Mouse (Mus musculus): ENCODE measurements around the gene Ppp1r14d. TPM values are rescaled to one million over a fixed set of nuclear protein-coding genes. Genes with fewer than 3 reads are reported as not detected.
A peak's percentile ranks its signal among the peaks of the same experiment; 100 is the strongest.

Ppp1r14d gene
- total and polyA plus RNA-seq, 3 experiments, result not detected

GRCm38 (mm10) chr2:119237210-119237870, 7.6 kb upstream of the Ppp1r14d start, which contains the start of gene Spint1:
Gene Spint1 (plus strand): TSS chr2:119237362.
- DNase-seq, result peak; percentile 51

GRCm38 (mm10) chr2:119236682-119237209, 7.0 kb upstream of the Ppp1r14d start:
- no peak for DNase-seq

DNA sequence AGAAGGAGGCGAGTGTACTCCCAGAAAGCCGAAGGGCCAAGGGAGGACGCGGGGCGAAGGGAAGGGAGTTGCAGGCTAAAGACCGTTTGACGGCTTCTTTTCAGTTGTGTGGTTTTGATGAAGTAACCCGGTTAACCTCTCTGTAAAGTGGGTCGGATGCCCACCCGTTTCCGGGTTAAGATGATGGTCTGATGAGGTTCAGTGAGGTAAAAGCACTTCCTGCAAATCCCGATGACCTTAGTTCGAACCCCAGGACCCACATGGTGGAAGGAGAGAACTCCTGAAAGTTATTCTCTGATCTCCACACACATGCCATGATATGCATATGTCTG, 20.6 kb downstream of the Ppp1r14d start:
- DNase-seq, result no peak

DNA sequence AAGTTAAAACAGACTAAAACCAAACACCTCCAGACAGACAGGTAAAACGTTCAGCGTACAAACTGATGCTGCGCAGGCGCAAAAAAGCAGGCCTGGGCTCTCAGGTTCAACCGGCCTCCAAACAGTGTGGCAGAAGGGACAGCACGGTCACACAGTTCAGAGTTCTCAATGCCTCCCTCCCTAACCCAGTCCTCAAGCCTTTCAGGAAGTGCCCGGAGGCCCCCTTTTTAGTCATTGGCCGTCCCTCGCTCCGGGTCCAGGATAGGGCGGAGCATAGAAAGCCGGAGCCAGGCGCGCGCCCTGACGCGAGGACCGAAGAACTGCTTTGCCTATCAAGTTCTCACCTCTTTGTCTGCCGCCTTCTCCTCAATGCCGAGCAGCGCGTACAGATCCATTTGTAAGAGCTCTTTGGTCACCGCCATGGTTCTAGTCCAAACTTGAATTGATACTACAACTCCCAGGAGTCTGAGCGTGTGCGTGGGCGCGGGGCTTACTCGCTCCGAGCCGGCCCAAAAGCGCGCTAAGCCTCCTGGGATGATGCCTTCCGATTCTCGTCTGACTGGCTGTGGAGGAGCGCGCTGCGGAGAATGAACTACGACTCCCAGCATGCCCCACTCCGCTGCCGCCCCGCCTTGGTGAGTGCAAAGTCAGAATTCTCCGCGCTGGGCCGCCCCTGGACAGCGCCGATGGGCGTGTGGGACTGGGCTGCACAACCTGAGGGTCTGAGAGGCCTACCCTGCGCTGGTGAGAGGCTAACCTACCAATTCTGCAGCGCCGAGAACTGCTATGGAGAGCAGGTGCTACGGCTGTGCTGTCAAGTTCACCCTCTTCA, 21.1 kb downstream of the Ppp1r14d start, which contains the start of the genes Zfyve19 and Dnajc17:
Gene Zfyve19, plus strand, starts transcription at position 274 of the 832 bp plus-strand sequence.
Gene Dnajc17, minus strand, starts transcription at position 452 of the 832 bp plus-strand sequence.
- DNase-seq, result peak; percentile 97

- DNase-seq, result no peak
Observed at GRCm38 (mm10) chr2:119207961-119208343, 21.8 kb downstream of the Ppp1r14d start.

DNA sequence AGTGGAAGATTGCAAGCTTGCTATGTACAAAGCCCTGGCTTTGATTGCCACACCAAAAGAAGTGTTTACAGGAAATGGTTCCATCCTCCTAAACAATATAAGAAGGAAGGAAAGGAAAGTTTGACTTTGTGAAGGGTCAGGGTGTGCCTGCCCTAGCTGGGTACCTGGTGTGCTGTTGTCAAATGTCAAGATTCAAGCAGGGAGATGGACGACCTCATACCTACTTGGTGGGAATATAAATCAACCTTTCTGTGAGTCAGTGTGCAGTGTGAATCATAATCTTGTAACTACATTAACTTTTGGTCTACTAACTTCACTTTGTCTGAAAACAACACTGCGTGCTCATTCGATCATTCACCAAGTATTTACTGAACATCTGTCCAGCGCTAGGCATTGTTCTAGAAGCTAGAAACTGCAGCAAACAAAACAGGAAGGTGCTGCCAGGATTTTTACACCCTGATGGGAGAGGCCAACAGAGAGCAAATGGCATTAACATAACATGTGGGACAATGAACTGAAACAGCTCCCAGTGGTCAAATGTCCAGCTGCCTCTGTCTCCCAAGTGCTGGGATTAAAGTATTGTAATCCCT, 25.7 kb downstream of the Ppp1r14d start:
- peak; percentile 21 for DNase-seq

DNA sequence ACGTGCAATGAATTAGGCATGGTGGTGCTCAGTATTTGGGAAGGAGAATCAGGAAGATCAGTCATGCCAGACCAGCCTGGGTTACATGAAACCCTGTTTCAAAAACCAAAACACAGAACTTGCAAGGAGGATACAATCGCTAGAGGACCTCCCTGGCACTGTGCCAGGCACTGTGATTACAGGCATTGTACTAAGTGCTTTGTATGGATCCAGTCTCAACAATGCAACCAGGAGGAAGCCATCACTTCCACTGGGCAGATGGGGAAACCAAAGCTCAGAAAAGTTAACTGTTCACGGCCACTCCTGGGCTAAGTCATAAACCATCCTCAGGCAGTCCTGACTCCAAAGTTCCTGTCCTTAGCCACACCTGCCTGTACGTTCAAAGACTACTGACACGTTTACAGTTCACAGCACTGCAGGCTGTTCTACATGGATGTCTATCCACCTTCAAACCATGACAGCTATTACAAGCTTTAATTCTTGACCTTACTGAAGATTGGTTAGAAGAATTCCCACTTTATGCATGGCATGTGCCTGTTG, 26.7 kb downstream of the Ppp1r14d start:
- no peak for DNase-seq

GRCm38 (mm10) chr2:119198934-119199333, 30.8 kb downstream of the Ppp1r14d start:
- no peak for DNase-seq

- DNase-seq, result no peak
Observed at GRCm38 (mm10) chr2:119198049-119198448, 31.7 kb downstream of the Ppp1r14d start.

GRCm38 (mm10) chr2:119197493-119197892, 32.2 kb downstream of the Ppp1r14d start:
- no peak for DNase-seq

- peak; percentile 29 for DNase-seq
Observed at GRCm38 (mm10) chr2:119196316-119197108, 33.2 kb downstream of the Ppp1r14d start.

DNA sequence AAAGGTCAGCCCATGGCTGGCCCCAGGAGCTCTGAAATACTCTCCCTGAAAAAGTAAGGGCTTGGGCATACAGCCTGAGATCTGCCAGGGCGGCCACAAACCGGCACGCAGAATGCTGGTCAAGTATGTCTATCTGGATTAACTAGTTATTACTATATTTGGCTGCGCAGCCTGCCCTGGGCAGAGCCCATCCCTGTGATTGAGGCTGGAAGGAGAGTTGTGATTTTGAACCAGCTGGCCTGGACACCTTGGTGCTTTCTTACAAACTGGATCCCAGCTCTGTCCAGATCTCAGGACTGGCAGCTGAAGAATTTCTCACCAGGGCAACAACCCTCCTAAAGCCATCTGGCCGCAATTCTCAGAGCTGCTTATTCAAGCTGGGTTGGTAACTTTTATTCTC, 35.6 kb downstream of the Ppp1r14d start:
- DNase-seq, result no peak

DNA sequence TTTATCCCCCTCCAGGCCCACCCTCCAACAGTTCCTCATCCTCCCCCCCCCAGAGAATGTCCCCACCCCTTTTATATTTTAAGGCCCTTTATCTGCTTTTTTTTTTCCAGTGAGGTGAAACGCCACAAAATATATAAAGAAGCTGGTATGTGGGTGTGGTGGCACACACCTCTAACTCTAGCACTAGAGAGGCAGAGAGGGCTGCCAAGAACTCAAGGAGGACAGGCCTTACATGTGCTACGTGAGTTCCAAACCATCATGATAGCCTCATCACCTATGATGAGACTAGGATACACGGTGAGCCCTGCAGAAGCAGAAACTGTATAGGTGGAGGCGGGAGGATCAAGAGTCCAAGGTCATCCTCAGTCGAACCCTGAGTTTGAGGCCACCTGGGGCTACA, 38.7 kb downstream of the Ppp1r14d start:
- DNase-seq, result no peak

DNA sequence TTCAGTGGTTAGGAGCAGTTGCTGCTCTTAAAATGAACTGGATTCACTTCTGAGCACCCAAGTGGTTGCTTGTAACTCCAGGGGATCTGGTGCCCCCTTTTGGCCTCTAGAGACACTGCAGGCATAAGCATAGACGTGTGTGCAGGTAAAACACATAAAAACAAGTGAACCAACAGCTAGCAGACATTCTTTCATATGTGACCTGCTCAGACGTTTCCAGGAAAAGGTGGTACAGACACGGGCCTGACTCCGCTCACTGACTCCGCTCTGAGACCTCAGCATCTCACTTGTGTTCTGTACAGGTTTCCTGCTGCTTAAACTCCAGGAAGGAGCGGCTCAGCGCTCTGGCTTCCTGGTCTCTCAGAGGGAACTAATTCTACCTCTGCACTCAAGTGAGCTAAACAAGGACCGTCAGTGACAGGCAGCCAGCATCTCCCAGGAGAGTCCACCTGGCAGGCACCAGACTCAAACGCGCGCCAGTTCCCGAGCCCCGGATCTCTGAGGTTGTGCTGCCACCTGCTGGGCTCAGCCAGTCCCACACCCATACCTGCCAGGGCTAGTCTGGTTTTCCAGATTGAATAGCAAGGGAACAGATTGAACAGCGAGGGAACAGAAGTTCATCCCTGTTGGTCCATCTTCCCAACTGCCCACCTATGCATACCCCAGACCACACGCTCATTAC, 40.5 kb downstream of the Ppp1r14d start:
- DNase-seq, result peak; percentile 87

DNA sequence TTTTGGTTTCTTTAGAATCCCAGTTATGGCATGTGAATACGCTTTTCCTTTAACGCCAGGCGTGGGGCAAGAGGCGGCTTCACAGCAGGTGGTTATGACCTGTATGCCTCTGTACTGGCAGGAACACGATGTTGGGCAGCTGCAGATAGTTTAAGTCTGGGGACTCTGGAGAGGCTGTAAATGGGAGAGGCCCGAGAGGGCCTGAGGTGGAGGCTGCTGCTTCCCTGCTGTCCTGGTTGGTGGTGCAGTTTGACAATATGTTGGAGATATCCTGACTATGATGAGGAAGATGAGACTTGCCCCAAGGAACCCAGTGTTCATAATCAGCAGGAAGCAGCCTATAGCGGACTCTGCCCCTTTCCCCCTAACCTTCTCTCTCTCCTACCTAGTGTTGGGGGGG, 46.8 kb downstream of the Ppp1r14d start:
- no peak for DNase-seq

DNA sequence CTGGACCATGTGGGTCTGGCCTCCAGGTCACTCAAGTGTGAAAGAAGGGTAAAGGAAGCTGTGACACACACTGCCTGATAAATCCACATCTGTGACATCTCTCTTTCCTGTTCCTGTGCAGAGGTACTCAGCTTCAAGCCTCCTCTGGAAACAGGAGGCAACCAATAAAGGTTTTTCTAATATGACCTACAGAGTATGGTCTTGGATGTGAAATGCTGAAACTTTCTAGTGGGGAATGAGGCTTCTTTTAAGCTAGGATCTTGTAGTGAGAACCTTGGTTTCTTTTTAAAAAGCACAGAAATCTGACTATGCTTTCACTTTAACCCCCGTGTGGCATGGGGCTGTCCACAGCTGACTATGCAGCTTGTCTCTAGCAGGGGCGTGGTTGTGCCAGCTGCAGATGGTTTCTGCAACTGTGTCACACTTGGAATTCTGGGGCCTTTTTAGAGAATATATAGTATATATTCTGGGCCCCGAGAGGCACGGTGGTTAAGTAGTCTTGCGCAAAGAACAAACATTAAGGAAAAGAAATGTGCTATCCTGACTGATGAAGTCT, 52.2 kb downstream of the Ppp1r14d start:
- DNase-seq, result no peak

DNA sequence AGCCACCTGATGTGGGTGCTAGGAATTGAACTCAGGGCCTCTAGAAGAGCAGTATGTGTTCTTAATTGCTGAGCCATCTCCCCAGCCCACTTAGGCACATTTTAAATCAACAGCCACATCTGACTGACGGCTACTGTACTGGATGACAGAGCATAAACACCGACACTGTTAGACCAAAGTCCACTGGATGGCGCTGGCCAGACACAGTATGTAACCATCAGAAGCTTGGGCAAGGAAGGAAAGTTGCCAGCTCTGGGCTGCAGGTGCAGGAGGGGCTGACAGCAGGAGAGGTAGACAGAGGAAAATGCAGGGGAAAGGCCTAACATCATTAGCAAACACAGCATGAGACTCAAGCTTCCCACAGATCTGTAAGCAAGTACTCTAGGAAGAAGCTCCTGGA, 52.9 kb downstream of the Ppp1r14d start:
- DNase-seq, result no peak

DNA sequence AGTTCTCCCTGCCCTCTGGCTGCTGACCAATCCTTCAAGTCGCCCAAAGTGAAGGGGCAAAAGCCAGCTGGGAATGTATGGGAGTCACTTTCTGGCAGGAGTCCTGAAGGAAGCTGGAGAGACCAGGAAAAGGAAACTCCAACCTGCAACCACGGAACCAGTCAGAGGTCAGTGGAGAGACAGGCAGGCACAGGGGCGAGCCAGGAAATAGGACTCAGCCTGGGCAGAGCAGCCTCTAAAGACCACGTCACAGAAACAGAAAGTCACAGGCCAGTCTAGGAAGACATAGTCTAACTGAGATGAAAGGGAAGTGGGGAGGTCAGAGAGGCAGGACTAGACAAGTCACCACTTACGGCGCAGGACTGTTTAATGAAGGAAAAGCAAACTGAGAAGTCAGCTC, 54.1 kb downstream of the Ppp1r14d start:
- DNase-seq, result no peak

- no peak for DNase-seq
Observed at GRCm38 (mm10) chr2:119174866-119175265, 54.8 kb downstream of the Ppp1r14d start.

DNA sequence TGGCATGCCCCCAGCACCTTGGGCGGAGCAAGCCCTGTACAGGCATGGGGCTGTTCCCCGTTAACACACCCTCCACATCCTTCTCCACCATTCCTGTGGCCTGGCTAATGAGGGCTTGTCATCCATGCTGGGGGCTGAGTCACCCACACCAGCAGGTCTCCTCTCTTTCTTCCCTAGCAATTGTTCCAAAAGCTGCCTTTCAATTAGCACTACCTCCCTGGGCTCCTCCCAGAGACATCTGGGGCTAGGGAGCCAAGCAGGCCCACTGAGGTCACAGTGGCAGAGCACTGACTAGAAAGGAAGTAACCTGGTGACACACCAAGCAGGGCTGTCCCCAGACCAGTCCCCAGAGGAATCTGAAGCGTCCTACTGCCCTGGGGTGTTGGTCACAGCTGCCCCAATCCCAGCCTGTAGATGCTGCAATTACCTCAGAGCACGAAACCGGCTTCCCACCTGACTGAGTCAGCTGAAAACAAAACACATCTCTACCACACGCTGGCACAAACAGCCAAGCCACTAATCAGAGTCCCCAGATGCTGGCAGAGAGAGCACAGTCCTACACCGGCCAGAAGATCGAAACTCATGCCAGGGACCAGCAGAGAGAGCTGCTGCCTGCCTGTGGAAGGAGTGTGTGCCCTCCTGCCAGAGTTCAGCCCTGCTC, 55.6 kb downstream of the Ppp1r14d start, which contains the start of gene Gm14137:
Gene Gm14137, plus strand, starts transcription at position 519 of the 661 bp plus-strand sequence.
- DNase-seq, result no peak

Data from adrenal gland, adult 2 months (tissue).